Mouse (Mus musculus) T-helper 2 cell (primary cell): ENCODE measurements around the gene Hs3st1.

Experiments used
- in situ Hi-C: fragments of 300-600 bp; cut with MboI, MseI; formaldehyde crosslinking; loops from one replicate; pipeline ENCODE4 v1.15.1; 2025; ENCODE audit warnings: high pct_unique_total_duplicates

The Hs3st1 gene

GRCm38 (mm10) chr5:39643260-39643923, 111.9 kb downstream of the Hs3st1 start:
- in situ Hi-C loops, result no loop called here

- in situ Hi-C loops, result no loop called here
Measured at GRCm38 (mm10) chr5:39642222-39642770, 113.0 kb downstream of the Hs3st1 start.

- in situ Hi-C loops, result loop anchor here (10.0 kb wide), 1 partner anchor 865 kb away; no protein-coding TSS in a partner anchor
Measured at GRCm38 (mm10) chr5:39639438-39640177, 115.7 kb downstream of the Hs3st1 start.

- in situ Hi-C loops, result loop anchor here (10.0 kb wide), 1 partner anchor 864 kb away; no protein-coding TSS in a partner anchor
Measured at GRCm38 (mm10) chr5:39638926-39639325, 116.3 kb downstream of the Hs3st1 start.

- in situ Hi-C loops, result loop anchor here (10.0 kb wide), 1 partner anchor 863 kb away; no protein-coding TSS in a partner anchor
Measured at GRCm38 (mm10) chr5:39637874-39638273, 117.4 kb downstream of the Hs3st1 start.

- in situ Hi-C loops, result loop anchor here (10.0 kb wide), 1 partner anchor 861 kb away; no protein-coding TSS in a partner anchor
Measured at GRCm38 (mm10) chr5:39636090-39636489, 119.2 kb downstream of the Hs3st1 start.

- in situ Hi-C loops, result loop anchor here (10.0 kb wide), 1 partner anchor 860 kb away; no protein-coding TSS in a partner anchor
Measured at GRCm38 (mm10) chr5:39634300-39635047, 120.8 kb downstream of the Hs3st1 start.

- in situ Hi-C loops, result loop anchor here (10.0 kb wide), 1 partner anchor 858 kb away; no protein-coding TSS in a partner anchor
Measured at GRCm38 (mm10) chr5:39633206-39633605, 122.1 kb downstream of the Hs3st1 start.

- in situ Hi-C loops, result loop anchor here (10.0 kb wide), 1 partner anchor 856 kb away; no protein-coding TSS in a partner anchor
Measured at GRCm38 (mm10) chr5:39630841-39631240, 124.4 kb downstream of the Hs3st1 start.

- in situ Hi-C loops, result no loop called here
Measured at GRCm38 (mm10) chr5:39625037-39625473, 130.2 kb downstream of the Hs3st1 start.

- in situ Hi-C loops, result no loop called here
Measured at GRCm38 (mm10) chr5:39624218-39624590, 131.1 kb downstream of the Hs3st1 start.

GRCm38 (mm10) chr5:39623304-39624217, 131.7 kb downstream of the Hs3st1 start:
- in situ Hi-C loops, result no loop called here

GRCm38 (mm10) chr5:39620206-39620866, 134.9 kb downstream of the Hs3st1 start:
- in situ Hi-C loops, result no loop called here

GRCm38 (mm10) chr5:39617354-39617977, 137.8 kb downstream of the Hs3st1 start:
- in situ Hi-C loops, result no loop called here

GRCm38 (mm10) chr5:39615202-39615601, 140.1 kb downstream of the Hs3st1 start:
- in situ Hi-C loops, result no loop called here

- in situ Hi-C loops, result no loop called here
Measured at GRCm38 (mm10) chr5:39613534-39613933, 141.7 kb downstream of the Hs3st1 start.

- in situ Hi-C loops, result no loop called here
Measured at GRCm38 (mm10) chr5:39612240-39612639, 143.0 kb downstream of the Hs3st1 start.

- in situ Hi-C loops, result no loop called here
Measured at GRCm38 (mm10) chr5:39608260-39608659, 147.0 kb downstream of the Hs3st1 start.

- in situ Hi-C loops, result no loop called here
Measured at GRCm38 (mm10) chr5:39594737-39595136, 160.5 kb downstream of the Hs3st1 start.
